Mouse (Mus musculus): ENCODE results near the gene Fbf1. TPM values are rescaled to one million over a fixed set of nuclear protein-coding genes. Genes with fewer than 3 reads are reported as not detected.
A peak's percentile ranks its signal among the peaks of the same experiment; 100 is the strongest.

Gene Fbf1
- polyA plus RNA-seq, 1 experiment from 2014 or later = 41.4 TPM

DNA sequence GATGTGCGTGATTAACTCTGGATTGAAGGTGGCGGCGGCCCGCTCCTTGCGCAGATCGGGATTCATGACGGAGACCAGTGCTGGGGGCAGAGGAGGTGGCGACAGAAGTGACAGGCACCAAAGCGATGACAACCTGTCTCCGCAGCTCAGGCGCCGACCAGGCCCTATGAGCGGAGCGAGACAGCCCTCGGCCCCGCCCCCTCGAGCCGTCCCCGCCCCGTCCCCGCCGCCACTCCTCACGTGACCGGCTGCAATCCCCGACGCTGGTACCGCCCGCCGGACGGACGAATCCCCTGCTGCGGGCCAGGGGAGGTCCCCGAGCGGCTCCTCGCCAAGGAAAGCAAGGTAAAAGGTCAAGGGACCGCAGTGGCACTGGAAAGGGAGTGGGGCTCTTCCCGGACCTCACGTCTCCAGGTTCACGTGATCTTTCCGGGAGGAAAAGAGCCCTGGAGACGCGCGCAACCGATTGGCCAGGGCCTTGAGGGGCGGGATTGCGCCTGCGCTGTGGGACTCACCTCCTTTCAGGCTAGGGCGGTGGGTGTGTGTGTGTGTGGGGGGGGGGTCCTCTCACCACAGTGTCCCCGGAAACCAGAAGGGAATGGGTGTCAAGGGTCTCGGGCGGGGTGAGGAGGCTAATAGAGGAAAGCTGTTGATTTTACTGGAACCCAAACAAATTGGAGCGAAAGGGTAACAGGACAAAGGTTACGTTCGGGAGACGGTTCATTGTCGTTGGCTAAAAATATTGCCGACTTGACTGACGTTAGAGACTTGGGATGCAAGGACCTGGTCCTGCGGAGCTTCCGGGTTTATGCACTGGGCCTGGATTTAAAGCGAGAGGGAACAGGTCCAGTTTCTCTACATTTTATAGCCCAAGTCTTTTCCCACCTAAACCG is 30.9 kb upstream of the Fbf1 start, which contains the start of the genes Ten1 and Acox1:
Gene Ten1, plus strand, starts transcription at position 217 of the 893 bp plus-strand sequence.
Gene Acox1, minus strand, starts transcription at position 407 of the 893 bp plus-strand sequence.
- WGBS = under 1% methylated on average over 62 of the region's 62 CpGs
- H3K27ac ChIP-seq = peak within 1 kb of the TSS; percentile 99
- peak within 1 kb of the TSS; percentile 90 for H3K4me3 ChIP-seq (replicated peaks)
- peak within 1 kb of the TSS; percentile 85 for H3K4me2 ChIP-seq
- no peaks in the 10 kb centered on the region for H3K9me3 ChIP-seq (replicated peaks)
- peak within 1 kb of the TSS; percentile 69 for H3K9ac ChIP-seq
- H3K27me3 ChIP-seq = no peaks in the 10 kb centered on the region
- H3K4me1 ChIP-seq = peaks cover 24% of the 10 kb centered on the region
- ATAC-seq (replicated peaks; ENCODE audit: low FRiP score) = peak; percentile 98
- peaks cover 21% of the 10 kb centered on the region; the same call in 1 of the 2 replicates for H3K36me3 ChIP-seq

DNA sequence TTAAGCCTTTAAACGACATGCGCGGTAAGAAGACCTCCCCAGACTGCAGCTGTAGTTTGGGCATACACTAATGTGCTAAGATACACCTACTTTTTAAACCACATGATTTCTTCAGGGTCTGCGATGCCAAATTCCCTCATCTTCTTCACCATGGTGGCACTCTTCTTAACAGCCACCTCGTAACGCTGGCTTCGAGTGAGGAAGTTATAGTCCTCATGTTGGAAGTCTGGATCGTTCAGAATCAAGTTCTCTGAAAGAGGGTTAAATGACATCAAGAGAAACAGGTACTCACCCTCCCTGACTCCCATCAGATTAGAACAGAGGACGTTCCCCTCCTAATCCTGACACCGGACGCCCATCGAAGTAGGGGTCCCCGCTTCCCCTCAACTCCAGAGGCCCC is 30.2 kb upstream of the Fbf1 start:
- H3K9me3 ChIP-seq (replicated peaks) = no peaks in the 10 kb centered on the region
- peaks cover 14% of the 10 kb centered on the region; the same call in 1 of the 2 replicates for H3K36me3 ChIP-seq
- H3K27ac ChIP-seq = peak overlapping the region; percentile 99
- H3K4me2 ChIP-seq = peak overlapping the region; percentile 85
- H3K9ac ChIP-seq = peak overlapping the region; percentile 69
- 22% methylated on average over 13 of the region's 13 CpGs for WGBS
- peaks cover 24% of the 10 kb centered on the region for H3K4me1 ChIP-seq
- H3K27me3 ChIP-seq = no peaks in the 10 kb centered on the region
- peak overlapping the region; percentile 90 for H3K4me3 ChIP-seq (replicated peaks)
- ATAC-seq (replicated peaks; ENCODE audit: low FRiP score) = no peak

DNA sequence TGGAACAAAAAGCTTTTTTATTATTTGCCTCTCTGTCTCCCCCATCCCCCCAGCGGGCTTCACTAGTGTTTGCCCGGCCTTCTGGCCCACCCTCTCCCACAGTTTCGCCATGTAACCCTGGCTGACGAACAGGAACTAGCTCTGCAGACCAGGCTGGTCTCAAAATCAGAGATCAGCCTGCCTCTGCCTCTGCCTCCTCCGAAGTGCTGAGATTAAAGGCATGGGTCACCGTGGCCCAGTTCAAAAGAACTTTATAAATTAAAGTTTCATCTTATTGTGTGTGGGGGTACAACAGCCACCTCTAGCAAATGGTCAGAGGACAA is 29.6 kb upstream of the Fbf1 start:
- H3K4me2 ChIP-seq = peak overlapping the region; percentile 85
- H3K9ac ChIP-seq = peak overlapping the region; percentile 69; the same call in 1 of the 2 replicates
- H3K4me3 ChIP-seq (replicated peaks) = peak overlapping the region; percentile 90; the same call in 1 of the 2 replicates
- H3K36me3 ChIP-seq = peaks cover 14% of the 10 kb centered on the region; the same call in 1 of the 2 replicates
- H3K9me3 ChIP-seq (replicated peaks) = no peaks in the 10 kb centered on the region
- ATAC-seq (replicated peaks; ENCODE audit: low FRiP score) = no peak
- H3K27me3 ChIP-seq = no peaks in the 10 kb centered on the region
- H3K27ac ChIP-seq = no peak overlapping the region
- peaks cover 24% of the 10 kb centered on the region for H3K4me1 ChIP-seq
- 89% methylated on average over 6 of the region's 6 CpGs for WGBS

DNA sequence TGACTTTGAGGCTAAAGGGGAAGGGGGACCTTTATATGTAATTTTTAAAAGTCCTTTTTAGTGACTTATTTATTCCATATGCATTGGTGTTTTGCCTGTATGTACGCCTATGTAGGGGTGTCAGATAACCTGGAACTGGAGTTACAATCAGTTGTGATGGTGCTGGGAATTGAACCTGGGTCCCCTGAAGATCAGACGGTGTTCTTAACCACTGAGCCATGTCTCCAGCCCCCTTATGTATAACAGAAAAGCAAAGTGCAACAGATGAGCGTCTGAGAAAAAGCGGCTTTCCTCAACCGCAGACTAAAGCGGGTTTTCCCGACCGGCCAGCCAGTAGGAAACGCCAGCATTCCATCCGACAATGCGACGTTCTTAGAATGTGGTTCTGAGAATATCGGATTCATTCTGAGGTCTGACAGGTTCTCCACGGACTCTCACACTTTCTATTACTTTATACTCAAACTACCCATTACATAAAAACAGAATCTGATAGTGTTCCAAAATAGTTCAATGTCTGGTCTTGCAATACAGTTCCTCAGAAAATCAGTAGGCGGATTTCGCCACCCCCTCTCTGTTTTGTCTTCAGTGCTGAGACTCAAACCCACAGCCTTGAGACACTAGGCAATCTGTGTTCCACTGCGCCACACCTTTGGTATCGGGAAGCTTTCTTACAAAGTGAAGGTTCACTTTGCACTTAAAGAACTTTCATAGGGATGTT is 29.1 kb upstream of the Fbf1 start:
- peaks cover 24% of the 10 kb centered on the region for H3K4me1 ChIP-seq
- no peak overlapping the region for H3K9ac ChIP-seq
- H3K4me3 ChIP-seq (replicated peaks) = 0 out of 2 replicates have a peak overlapping the region, but pooled peaks have one; percentile 90
- H3K27me3 ChIP-seq = no peaks in the 10 kb centered on the region
- no peak overlapping the region for H3K27ac ChIP-seq
- 95% methylated on average over 18 of the region's 18 CpGs for WGBS
- H3K4me2 ChIP-seq = peak overlapping the region; percentile 85
- no peaks in the 10 kb centered on the region for H3K9me3 ChIP-seq (replicated peaks)
- H3K36me3 ChIP-seq = peaks cover 14% of the 10 kb centered on the region; the same call in 1 of the 2 replicates
- no peak for ATAC-seq (replicated peaks; ENCODE audit: low FRiP score)

DNA sequence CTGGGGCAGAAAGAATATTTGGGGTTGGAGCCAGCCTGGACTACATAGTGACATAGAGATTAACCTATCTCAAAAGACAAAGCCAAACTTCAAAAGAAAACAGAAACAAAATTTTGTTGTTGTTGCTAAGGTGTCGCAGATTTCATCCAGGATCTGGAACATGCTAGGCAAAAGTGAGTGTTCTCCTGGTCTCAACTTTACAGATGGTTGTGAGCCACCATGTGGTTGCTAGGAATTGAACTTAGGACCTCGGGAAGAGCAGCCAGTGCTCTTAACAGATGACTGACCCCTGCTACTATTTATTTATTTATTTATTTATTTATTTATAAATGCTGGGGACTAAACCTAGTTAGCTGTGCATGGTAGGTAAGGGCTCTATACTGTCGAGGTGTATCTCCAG is 28.4 kb upstream of the Fbf1 start:
- no peaks in the 10 kb centered on the region for H3K27me3 ChIP-seq
- no peak overlapping the region for H3K27ac ChIP-seq
- H3K4me3 ChIP-seq (replicated peaks) = no peak overlapping the region
- WGBS = 85% methylated on average over 3 of the region's 3 CpGs
- H3K36me3 ChIP-seq = peaks cover 16% of the 10 kb centered on the region
- H3K9me3 ChIP-seq (replicated peaks) = no peaks in the 10 kb centered on the region
- ATAC-seq (replicated peaks; ENCODE audit: low FRiP score) = no peak
- no peak overlapping the region for H3K9ac ChIP-seq
- H3K4me1 ChIP-seq = peaks cover 24% of the 10 kb centered on the region
- H3K4me2 ChIP-seq = no peak overlapping the region

DNA sequence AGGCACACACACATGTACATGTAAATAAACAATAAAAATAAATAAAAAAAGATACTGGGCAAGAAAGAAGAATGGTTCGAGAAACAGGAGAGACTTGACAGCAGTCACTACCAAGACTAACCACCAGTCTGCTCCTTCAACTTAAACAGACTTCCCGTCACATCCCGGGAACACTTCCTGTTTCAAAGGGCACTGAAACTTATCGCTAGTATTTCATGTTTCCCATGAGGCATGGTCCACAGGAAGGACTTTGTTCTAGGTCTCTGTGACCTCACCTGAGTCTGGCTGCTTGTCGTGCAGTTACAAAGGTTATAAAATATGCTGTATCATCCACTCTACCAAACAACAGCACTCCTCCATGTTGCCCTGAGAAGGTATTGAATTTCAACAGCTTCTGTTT is 27.3 kb upstream of the Fbf1 start:
- Histone ChIP-seq H3K27ac (0 out of 2 replicates have a peak overlapping the region, but pooled peaks have one; percentile 9), H3K36me3 (peaks cover 21% of the 10 kb centered on the region), H3K4me2 (no peak overlapping the region), H3K27me3 (no peaks in the 10 kb centered on the region), H3K9ac (no peak overlapping the region), H3K9me3 (replicated peaks) (no peaks in the 10 kb centered on the region), H3K4me3 (replicated peaks) (no peak overlapping the region), H3K4me1 (peaks cover 24% of the 10 kb centered on the region)
- 63% methylated on average over 5 of the region's 5 CpGs for WGBS
- ATAC-seq (replicated peaks; ENCODE audit: low FRiP score) = no peak

DNA sequence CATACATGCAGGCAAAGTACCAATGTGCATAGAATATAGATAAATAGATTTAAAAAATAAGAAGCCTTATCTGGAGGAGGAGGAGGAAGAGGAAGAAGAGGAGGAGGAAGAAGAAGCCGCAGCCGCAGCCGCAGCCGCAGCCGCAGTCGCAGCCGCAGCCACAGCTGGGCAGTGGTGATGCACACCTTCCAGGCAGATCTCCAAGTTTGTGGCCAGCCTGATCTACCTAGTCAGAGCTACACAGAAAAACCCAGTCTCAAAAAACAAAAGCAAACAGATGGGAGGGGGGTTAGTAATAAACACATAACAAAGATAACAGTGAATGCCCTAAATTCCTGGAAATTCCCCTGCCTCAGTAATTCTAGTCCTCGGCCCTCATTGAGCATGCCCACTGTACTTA is 26.7 kb upstream of the Fbf1 start:
- no peak overlapping the region for H3K9ac ChIP-seq
- H3K27ac ChIP-seq = 0 out of 2 replicates have a peak overlapping the region, but pooled peaks have one; percentile 9
- H3K9me3 ChIP-seq (replicated peaks) = no peaks in the 10 kb centered on the region
- 93% methylated on average over 8 of the region's 8 CpGs for WGBS
- peaks cover 26% of the 10 kb centered on the region for H3K36me3 ChIP-seq
- no peak overlapping the region for H3K4me2 ChIP-seq
- H3K27me3 ChIP-seq = no peaks in the 10 kb centered on the region
- peaks cover 22% of the 10 kb centered on the region for H3K4me1 ChIP-seq
- H3K4me3 ChIP-seq (replicated peaks) = no peak overlapping the region
- ATAC-seq (replicated peaks; ENCODE audit: low FRiP score) = no peak

DNA sequence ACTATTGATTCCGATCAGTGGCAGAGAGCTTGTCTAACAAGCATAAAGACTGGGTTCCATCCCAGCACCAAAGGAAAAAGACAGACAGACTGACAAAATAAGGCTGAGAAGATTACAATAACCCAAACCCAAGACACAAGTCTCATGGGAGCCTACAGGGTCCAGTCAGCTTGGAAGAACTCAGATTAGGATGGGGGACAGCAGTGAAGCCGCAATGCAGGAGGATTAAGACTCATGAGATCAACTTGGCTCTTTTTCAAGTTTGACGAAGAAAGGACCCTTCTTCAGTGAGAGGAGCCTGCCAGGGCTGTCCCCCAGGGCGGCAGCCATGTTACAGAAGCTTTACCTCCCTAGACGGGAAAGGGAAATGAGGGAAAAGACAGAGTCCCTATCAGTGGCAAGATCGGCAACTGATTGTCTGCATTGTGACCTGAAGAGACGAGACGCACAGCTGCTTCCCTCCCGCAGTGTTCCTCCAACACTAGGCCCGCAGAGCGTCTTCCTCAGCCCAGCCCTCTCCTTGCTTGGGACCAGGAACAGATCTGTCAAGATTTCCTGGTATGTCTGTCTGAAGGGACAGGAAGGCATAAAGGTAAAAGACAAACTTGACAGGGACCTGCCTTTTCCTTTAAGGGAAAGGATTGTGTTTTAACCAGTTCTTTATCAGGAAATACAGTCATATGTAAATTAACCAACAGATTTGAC is 19.4 kb upstream of the Fbf1 start:
- Histone ChIP-seq H3K36me3 (peaks cover 71% of the 10 kb centered on the region), H3K4me2 (no peak overlapping the region)
- WGBS = 66% methylated on average over 11 of the region's 11 CpGs

DNA sequence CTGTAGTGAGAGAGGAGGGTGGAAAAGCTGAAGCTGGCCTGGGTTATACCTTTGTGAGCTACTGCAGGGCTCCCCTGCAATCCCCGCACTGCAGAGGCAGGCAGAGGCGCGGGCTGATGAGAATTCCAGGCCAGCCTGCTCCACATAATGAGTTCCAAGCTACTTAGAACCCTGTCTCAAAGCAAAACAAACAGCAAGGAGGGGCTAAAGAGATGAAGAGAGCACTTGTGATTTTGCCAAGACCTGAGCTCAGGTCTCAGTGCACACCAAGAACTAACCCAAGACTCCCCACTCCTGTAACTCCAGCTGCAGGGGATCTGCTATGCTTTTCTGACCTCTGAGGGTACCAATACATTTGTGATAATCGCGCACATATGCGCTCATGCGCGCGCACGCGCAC is 18.4 kb upstream of the Fbf1 start:
- ATAC-seq (replicated peaks; ENCODE audit: low FRiP score) = no peak

More for the DNA sequence above, 19.4 kb upstream of the Fbf1 start:
- ATAC-seq (replicated peaks; ENCODE audit: low FRiP score) = no peak
- H3K27me3 ChIP-seq = no peaks in the 10 kb centered on the region
- H3K9me3 ChIP-seq (replicated peaks) = no peaks in the 10 kb centered on the region
- H3K4me3 ChIP-seq (replicated peaks) = no peak overlapping the region
- H3K27ac ChIP-seq = 0 out of 2 replicates have a peak overlapping the region, but pooled peaks have one; percentile 22
- 0 out of 2 replicates have a peak, but pooled peaks cover 2% of the 10 kb centered on the region for H3K4me1 ChIP-seq
- H3K9ac ChIP-seq = no peak overlapping the region

DNA sequence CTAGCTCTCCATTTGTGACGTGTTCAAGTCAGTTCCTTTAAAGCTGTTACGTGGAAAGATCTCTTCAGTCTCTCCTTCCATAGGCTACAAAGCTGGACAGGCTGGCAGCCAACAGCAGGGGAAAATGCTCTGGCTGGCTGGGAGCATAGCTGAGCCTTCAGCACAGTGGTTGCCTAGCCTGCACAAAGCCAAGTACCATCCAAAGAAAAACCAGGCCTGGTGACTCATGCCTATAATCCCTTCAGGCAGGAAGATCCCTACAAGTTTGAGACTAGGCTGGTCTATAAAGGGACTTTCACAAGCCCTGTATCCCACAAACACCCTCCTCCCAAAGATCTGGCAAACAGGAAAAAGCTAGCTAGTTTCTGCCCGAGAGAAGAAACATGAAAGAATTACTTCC is 17.9 kb upstream of the Fbf1 start:
- 0 out of 2 replicates have a peak, but pooled peaks cover 2% of the 10 kb centered on the region for H3K4me1 ChIP-seq
- H3K36me3 ChIP-seq = peaks cover 77% of the 10 kb centered on the region
- no peak overlapping the region for H3K9ac ChIP-seq
- H3K9me3 ChIP-seq (replicated peaks) = no peaks in the 10 kb centered on the region
- 89% methylated on average over 3 of the region's 3 CpGs for WGBS
- H3K27ac ChIP-seq = no peak overlapping the region
- no peaks in the 10 kb centered on the region for H3K27me3 ChIP-seq
- ATAC-seq (replicated peaks; ENCODE audit: low FRiP score) = no peak
- H3K4me2 ChIP-seq = no peak overlapping the region
- H3K4me3 ChIP-seq (replicated peaks) = no peak overlapping the region

More for the DNA sequence above, 18.4 kb upstream of the Fbf1 start:
- peaks cover 79% of the 10 kb centered on the region for H3K36me3 ChIP-seq
- H3K9me3 ChIP-seq (replicated peaks) = no peaks in the 10 kb centered on the region
- no peaks in the 10 kb centered on the region for H3K27me3 ChIP-seq
- 88% methylated on average over 11 of the region's 11 CpGs for WGBS
- H3K9ac ChIP-seq = no peak overlapping the region
- no peak overlapping the region for H3K4me2 ChIP-seq
- 0 out of 2 replicates have a peak, but pooled peaks cover 2% of the 10 kb centered on the region for H3K4me1 ChIP-seq
- H3K4me3 ChIP-seq (replicated peaks) = no peak overlapping the region
- 0 out of 2 replicates have a peak overlapping the region, but pooled peaks have one; percentile 18 for H3K27ac ChIP-seq

DNA sequence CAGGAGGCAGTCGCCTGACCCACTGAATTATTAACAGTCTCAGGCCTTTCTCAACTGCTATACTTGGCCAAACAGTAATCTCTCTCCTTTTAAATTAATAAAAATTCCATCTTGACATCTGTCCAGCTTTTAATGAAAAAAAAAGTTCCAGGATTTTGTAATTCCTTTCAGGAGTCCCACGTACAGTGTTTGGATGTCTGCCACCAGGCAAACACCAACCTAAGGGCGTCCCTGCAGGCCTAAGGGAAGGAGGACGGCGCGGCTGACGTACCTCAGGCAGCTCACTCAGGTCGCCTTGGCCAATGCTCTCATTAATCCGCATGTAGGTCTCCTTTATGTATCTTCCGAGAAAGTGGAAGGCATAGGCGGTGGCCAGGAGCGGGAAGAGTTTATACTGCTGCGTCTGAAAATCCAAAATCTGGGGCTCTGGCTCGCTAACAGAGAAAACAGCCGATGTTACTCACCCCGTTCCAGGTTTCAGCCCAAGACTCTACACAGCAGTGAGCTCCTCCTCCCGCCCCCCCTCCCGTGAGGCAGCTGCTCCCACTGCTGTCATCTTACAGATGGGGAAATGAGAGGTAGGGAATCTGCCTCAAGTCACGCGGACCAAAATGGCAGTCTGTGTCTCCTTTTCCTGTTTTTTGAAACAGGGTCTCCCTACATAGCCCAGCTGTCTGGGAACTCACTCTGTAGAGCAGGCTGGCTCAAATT is 10.6 kb upstream of the Fbf1 start:
- no peak overlapping the region for H3K4me3 ChIP-seq (replicated peaks)
- H3K27me3 ChIP-seq = no peaks in the 10 kb centered on the region
- WGBS = 89% methylated on average over 20 of the region's 20 CpGs
- H3K27ac ChIP-seq = no peak overlapping the region
- no peak overlapping the region for H3K9ac ChIP-seq
- H3K4me1 ChIP-seq = peaks cover 13% of the 10 kb centered on the region
- peaks cover 83% of the 10 kb centered on the region for H3K36me3 ChIP-seq
- no peak for ATAC-seq (replicated peaks; ENCODE audit: low FRiP score)
- no peaks in the 10 kb centered on the region for H3K9me3 ChIP-seq (replicated peaks)
- no peak overlapping the region for H3K4me2 ChIP-seq

Measured in kidney, embryonic 15.5 days (tissue).